Mouse (Mus musculus) brain, embryonic 18.5 days (tissue): ENCODE results near the gene Tapt1.

Experiments used
- DNase-seq: peaks from one replicate; pipeline ENCODE4 v3.0.0-alpha.2; 2012; ENCODE audit warnings: low read depth, low spot score

The Tapt1 gene

DNA sequence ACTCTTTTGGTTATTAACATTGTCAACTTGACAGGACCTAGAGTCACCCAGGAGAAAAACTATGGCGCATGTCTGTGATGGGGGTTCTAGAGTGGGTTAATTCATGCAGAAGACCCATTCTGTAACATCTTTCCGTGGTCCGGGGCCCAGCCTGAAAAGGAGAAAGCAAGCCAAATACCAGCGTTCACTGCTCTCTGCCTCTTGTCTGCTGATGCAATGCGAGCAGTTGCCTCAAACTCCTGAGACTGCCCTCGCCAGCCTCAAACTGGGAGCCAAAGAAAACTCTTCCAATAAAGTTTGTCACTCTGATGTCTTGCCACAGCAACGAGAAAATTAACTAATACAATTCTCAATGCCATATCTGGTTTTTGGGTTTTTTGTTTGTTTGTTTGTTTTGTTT, 8.2 kb upstream of the Tapt1 start:
- no peak for DNase-seq

DNA sequence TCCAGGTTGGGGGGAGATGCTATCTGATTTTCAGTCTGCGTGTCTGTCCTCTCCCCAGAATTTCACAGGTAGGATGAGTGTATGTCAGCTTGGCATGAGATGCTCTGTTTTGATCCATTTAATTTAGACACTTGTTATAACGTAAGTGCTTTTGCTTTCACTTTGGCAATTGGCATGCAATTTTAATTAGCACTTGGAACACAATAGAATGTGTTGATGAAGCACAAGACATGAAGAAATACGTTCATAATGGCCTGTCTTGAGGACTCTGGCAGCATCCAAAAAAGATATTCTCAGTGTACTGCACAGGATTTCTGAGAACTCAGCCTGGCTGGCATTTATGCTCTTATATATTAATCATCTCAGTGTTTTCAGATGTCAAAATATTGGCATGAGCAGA, 7.5 kb upstream of the Tapt1 start:
- no peak for DNase-seq

DNA sequence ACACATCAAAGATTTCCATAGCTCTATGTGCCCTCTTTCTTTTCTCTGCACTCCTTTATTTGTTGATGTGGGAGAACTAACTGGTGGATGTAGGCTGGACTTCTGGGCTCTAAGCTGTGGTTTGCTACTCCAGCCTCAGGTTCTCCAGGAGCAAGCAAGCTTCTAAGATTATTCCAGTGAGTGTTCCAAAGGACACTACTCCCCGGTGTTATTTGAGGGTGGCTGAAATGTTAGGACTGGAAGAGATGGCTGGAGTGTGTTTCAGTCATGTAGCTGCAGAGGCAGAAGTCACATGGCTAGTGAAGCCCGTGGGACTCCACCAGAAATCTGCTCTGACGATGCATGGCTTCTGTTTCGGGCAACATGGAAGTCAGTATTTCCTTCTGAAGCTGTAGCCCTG, 2.3 kb upstream of the Tapt1 start:
- no peak for DNase-seq

DNA sequence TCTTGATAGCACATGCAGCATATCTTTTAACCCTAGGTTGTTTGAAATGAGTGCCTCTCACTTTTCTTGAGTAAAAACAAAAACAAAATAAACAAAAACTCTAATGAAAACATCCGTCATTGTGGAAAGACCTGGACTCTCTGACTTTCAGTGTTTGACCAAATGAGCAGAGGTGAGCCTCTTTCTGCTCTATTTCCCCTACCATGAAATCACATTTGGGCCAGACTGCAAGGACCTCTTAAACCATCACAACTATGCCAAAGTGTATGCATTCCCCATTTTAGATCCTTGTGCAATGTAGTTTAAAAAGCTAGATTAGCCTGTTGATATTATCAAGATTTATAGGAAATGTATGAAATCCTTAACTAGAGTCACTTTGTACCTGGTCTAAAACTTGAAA, 1.9 kb upstream of the Tapt1 start:
- DNase-seq = no peak

DNA sequence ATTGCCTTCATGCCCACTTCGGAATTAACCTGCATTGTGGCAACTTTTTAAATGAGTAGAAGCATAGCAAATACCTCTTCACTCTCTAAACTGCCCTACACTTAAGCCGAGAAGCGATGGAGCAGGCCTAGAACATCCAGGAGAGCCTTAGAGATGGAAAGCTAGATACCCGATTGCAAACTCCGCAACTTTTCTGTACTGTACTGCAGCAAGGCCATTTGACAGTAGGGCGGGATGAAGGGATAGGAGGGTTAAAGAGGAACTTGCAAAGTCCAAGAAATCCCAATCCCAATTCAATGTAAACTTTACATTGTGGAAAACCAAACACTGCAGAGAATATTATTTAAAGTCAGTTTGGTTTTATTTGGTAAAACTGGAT, 1.0 kb upstream of the Tapt1 start:
- DNase-seq = no peak

DNA sequence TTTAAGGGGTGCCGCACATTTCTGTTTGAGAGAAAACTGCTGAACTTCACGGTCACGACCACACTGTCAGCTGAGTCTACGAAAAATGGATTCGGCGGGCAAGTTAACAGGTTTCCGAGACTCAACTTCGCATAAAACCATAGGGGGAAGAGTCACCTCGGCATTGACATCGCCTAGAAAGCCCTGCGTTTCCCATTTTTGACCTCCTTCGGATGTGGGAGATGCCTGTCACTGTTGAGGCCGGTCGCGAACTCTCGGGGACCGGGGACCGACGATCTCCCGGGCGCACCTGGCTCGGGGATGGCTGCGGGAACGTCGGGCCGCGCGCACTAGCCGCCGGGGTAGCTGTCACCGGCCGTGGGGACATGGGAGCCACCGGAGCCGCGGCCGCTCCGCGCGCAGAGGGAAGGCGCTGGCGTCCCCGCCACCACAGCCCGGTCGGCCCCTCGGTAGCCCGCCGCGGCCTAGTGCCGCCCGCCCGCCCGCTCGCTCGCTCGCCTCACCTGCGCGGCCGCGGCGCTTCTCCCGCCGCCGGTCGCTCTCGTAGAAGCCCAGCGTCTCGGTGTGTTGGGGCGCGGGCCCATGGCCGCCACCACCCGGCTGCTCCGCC, 410 bp downstream of the Tapt1 start:
- DNase-seq = no peak

DNA sequence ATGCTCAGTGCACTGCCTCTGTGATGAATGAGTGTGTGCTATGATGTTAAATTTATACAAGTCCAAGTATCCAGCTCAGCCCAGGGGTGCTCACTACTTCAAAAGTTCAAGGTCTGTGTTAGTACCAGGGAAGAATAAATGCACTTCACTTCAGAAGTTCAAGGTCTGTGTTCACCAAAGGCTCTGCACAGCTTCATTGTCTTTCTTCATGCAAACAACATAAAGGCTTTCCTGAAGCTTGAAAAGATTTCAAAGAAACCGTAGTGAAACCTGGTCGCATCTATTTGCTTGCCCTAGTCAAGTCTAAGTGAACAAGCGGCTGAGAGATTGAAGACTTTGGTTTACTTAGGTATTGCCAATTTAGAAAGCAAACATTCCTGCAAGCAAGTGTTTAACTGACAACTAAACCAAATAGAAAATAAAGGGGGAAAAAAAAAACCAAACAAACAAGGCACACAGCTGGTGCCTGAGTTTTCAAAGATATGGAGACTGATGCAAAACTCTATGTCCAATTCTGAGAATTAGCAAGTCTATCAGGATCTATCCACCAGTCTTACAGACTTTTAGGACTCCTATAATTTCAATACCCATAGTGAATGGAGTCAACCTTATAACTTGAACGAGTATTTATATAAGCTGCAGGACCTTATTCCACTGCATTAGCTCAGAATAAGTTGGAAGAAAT, 1.4 kb downstream of the Tapt1 start:
- no peak for DNase-seq

DNA sequence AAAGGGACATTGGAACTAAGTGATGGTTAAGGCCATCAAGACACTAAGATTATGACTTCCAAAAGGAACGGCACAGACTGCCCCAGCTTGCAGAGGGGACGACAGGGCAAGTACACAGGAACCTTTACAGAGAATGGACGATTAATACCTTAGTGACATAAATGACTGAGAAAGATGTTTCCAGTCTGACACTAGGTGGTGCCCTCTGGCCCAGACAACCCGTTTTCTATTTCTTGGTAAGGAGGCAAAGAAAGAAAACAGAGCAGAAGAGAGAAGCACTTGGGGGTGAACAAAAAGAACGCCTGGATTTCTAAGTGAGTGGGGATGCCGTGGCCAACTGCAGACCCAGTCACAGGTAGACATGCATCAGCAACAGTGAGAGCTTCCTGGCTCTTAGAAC, 2.2 kb downstream of the Tapt1 start:
- DNase-seq = no peak

DNA sequence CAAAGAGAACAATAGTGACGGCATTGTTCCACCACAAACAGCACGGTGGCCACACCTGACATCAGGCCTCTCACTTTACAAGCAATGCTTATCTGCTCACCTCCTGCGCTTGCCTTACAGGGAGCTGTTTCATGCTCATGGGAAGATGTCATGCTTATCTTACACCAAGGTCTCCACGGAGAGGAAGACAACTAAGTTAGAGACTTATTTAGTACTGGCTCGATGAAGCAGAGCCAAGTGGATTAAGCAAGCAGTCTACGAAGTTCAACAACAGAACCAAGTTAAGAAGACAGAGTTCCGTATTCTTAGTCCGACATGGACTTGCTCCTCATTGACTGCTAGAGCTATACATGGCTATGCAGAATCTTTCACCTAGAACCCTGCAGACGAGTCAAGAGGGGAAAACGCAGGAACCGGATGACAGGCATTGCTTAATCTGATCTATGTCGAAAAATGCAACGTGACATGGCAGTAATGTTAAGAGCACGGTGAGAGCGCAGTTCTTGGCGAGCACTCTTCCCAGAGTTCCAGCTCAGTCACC, 3.0 kb downstream of the Tapt1 start:
- no peak for DNase-seq

DNA sequence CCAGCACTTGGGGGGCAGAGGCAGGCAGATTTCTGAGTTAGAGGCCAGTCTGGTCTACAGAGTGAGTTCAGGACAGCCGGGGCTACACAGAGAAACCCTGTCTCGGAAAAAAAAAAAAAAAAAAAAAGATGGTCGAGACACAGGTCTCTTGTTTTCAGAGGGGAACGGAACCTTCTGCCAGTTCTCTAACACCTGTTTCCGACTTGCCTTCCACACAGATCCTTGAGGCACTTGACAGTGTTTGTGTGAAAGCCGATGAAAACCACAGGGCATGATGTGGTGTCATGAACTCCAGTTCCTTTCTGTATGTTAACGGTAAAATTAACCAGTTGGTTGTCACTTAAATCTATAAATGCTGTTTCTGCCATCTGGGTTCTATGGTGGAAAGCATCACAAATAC, 6.0 kb downstream of the Tapt1 start:
- DNase-seq = no peak

DNA sequence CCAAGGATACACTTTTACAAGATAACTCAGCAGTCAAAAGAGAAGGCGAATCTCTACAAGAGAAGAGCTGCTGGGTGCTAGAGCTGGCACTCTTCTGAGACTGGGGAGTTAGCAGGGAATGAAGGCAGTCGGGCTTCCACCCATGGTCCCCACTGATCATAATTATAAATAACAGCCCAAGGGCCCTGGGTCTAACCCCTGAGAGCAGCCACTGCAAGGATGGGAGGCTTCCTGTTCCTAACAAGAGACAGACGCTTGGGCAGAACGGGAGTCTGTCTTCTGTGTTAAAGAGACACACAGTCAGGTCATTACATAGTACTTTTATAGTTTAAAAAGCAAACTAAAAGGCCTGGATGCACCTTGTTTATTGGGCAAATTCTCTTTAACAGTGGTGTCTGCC, 6.6 kb downstream of the Tapt1 start:
- DNase-seq = no peak

DNA sequence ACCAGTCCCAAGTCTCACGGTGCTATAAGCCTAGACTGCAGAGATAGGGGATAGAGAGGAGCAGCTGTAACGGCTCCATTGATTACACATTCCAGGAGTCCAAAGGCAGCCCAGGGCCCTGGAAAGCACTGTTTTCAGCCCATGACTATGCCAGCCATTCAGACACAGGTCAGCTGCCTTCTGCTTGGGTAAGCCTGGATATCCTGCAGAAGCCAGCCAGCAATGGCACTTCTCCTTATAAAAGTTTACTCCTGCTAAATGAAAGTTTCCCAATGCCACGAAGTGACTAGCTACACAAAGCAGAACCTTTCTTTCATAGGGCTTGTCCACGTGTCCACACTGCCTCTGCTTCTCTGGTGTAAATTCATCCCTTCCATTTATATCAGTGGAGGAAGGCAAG, 7.9 kb downstream of the Tapt1 start:
- DNase-seq = no peak

DNA sequence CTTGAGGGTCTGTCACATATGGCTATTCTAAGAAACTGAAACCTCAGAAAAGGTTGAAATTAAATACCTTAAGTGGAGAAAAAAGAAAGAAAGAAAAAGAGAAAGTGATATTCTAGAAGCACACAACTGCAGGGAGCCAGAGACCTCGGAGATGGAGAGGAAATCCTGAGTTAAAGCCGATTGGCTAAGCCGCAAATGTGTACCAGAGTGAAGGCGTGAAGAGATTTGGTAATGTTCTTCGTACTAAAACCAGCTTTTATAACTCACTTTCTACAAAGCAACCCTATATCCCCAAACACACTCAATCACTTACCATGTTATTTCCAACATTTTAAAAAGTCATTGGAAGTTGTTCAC, 8.8 kb downstream of the Tapt1 start:
- DNase-seq = no peak

DNA sequence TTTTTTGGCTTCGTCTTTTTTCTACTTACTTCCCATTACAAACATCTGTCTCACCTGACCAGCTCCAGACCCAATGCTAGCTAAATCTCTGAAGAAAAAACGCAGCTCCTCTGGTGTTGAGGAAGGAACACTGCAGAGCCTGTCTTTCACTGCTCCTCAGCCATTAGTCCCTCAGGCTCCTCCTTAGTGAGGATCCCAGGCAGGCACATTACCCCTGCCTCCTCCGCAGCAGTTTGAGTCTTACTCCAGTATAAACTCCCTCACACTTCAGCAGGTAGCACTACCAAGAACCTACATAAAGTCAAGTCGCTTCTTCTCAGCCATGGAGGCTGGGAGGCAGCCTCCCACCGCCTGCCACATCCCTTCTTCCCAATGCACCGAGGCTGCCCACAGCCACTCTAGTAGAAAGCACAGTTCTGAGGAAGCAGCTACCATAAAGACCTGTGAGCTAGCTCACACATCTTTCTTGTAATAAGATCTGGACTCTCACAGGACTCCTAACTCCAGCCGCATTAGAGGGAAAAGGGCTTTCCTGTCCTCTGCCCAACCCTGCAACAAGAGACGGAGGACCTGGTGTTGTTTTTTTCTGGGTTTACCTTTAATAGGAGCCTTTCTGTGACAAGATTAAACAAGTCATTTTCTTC, 9.3 kb downstream of the Tapt1 start:
- DNase-seq = no peak

DNA sequence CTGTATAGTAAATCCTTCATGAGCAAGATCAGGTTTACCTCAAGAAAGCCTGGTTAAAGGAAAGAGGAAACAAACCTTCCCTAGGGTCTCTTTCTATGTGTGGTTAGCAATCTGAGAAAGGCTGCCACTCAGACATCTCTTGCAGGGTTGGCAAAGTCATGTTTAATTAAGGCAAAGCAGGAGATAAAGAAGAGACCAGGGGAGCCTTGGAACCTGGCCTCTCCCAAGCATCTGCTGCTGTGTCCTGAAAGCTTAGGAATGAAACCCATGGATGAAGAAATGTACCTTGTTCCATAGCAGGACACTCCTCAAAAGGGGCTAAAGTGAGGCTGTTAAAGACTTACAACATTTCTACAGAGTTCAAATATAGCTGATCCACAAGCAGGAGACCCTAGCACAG, 11.3 kb downstream of the Tapt1 start:
- no peak for DNase-seq

DNA sequence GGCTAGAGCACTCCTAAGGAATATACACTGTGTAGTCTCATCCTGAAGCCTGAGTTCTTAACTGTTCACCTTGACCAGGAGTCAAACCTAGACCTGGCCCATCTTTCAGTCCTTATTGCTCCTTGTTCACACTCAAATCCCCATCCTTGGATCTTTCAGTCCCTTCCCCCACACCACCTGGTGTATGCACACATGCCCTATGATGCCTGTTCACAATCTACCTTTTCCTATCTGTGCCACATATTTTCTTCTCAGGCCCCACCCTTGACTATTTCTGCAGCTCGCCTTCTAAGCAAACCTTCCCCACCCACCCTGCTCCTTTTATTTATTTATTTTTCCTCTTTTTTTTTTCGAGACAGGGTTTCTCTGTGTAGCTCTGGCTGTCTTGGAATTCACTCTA, 12.4 kb downstream of the Tapt1 start:
- DNase-seq = no peak

DNA sequence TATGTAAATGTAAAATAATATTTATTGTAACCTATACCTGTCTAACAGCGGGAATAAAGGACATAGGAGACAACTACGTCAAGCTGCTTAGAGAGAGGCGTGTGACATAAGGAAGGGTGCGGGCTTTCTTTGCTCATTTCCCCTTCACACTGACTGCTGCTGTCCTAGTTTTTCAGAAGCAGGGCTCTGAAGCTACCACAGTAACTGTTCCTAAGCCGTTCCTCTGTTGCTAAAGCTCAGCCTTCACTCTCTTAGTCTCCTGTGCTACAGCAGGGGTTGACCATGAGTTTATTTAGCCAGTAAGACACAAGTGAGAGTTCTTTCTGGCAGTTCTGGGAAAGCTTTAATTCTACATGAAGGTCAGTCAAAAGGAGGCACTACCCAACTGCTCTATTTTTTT, 13.0 kb downstream of the Tapt1 start:
- DNase-seq = no peak

DNA sequence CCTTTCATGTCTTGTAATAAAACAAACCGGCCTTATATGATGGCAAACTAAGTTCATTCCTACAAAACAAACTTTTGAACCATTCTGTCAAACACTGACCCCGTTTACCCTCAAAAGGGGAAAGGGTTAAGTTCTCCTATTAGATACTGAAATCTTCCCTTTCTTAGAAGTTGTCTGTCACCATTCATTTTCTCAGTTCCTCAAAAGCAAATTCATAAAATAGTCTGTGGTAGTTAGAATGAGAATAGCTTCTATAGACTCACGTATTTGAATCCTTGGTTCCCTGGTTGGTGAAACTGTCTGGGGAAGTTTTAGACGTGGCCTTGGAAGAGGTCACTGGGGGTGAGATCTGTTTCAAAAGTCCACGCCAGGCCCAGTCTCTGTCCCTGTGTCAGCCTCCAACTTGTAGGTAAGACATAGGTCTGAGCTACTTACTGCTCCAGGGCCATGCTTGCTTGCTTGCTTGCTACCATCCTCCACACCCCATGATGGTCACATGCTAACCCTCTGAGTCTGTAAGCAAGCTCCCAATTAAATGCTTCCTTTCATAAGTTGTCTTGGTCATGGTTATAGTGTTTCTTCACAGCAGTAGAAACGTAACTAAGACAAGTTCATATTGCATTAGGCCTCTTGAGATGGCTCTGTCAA, 14.5 kb downstream of the Tapt1 start:
- no peak for DNase-seq

DNA sequence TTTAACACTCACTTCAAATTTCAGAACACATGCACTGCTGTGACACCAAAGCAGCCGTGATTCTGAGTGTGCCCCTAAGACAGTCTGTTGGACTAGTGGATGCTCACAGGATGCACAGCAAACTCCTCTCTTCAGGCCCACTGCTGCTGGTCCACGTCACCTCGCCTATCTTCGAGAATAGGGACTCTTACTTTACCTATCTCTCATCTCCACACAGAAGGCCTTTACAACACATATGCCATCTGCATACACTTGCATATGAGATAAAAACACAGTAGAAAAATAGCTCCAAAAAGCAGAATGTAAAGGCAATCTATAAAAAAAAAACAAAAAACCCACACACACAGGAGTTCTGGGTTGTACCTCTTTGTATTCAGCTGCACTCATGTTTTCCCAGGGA, 19.1 kb downstream of the Tapt1 start:
- no peak for DNase-seq

DNA sequence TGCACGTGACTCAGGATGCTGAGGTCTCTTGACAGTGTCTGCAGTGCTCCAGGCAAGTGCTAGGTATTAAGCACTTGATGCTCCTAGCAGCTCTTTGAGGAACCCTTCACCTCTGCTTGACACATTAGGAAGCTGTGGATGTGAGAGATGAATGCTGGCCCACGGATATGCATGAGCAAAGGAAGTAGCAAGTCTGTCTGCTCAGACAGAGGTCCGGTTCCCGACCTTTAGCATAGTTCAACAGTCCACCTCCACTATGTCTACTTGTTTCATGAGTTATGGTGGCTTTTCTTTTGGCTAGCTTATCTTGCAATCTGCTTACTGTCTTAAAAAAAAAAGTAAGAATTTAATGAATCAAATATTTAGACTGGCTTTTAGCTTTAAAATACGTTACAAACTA, 19.8 kb downstream of the Tapt1 start:
- DNase-seq = no peak

DNA sequence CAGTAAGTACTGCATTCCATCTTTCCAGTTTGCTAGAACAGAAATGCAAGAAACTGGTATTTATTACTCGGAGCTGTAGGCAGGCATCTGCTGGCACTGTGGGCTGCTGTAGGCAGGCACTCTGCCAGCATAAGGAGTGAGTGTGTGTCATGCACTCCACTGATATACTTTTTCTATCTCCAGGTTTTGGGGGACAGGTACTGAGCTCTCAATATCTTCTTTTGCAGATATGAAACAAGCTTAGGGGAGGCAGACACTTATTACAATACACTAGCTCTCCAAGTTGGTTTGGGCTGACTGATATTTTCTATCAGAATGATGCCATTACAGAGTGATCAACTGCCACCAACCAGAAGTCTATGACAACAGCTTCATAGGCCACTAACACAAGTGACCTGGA, 23.0 kb downstream of the Tapt1 start:
- DNase-seq = no peak

DNA sequence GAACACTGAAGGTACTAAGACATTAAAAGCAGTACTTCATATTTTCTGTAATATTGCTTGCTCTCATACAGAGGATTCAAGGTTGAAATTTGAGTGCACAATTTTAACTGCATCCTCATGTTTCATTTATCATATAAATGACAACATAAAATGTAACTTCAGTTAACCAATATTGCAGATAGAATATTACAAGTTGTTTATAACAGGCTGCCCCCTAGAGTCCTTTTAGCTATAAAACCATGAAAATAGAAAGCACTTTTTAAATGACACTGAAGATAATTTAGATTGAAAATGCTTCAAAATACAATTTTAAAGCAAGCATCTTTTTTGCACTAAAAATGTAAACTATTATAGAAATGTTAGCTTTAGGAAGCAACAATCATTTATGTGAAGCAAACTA, 24.8 kb downstream of the Tapt1 start:
- no peak for DNase-seq

DNA sequence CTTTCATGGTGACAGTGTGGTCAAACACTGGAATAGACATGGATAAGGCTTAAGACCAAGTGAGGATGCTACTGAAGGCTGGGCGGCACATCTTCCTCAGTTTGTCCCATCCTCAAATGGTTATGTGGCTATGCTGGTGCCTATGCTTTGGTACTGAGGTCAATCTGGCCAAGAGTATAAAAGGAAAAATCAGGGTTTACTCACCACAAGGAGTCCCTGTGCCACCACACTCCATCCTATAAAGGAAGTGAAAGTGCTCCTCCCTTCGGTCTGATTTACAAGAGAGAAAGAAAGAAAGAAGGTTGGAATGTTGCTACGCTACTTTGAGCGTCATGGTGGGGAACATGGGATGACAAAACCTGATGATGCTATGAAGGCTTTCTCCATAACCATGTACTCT, 27.3 kb downstream of the Tapt1 start:
- DNase-seq = no peak
